Mouse (Mus musculus) E14TG2a.4 (cell line): Measurements from ENCODE around the gene St6galnac3.

ENCODE experiments used
- CTCF ChIP-seq: conservative IDR thresholded peaks from 2 replicates; pipeline ENCODE4 v1.5.1; 2014; ENCODE audit warnings: low read length
- NANOG ChIP-seq: IDR thresholded peaks from 2 replicates; pipeline ENCODE4 v1.6.1; 2014; ENCODE audit warnings: borderline replicate concordance, low read length, mixed read lengths

DNA sequence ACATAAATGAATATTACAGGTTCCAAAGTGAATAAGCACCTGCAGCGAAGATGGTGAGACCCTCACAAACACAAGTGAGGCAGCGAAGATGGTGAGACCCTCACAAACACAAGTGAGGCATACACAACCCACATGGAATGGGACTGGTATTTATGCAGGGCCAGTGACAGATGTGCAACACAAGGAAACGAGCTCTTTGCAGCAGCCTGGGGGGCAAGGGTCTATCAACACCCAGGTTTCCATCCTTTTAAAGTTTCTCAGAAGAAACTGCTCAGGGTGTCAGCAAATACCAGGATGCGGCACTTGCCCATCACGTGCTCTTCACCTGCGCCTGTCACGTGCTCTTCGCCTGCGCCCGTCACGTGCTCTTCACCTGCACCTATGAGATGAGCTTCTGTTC is 524.9 kb downstream of the St6galnac3 start:
- TF ChIP-seq CTCF: no peak
- TF ChIP-seq NANOG: no peak
